Mouse (Mus musculus): ENCODE results near the gene Rars2. TPM values are rescaled to one million over a fixed set of nuclear protein-coding genes. Genes with fewer than 3 reads are reported as not detected.

Rars2 gene
- polyA plus RNA-seq, 1 experiment, result 13.7 TPM

DNA sequence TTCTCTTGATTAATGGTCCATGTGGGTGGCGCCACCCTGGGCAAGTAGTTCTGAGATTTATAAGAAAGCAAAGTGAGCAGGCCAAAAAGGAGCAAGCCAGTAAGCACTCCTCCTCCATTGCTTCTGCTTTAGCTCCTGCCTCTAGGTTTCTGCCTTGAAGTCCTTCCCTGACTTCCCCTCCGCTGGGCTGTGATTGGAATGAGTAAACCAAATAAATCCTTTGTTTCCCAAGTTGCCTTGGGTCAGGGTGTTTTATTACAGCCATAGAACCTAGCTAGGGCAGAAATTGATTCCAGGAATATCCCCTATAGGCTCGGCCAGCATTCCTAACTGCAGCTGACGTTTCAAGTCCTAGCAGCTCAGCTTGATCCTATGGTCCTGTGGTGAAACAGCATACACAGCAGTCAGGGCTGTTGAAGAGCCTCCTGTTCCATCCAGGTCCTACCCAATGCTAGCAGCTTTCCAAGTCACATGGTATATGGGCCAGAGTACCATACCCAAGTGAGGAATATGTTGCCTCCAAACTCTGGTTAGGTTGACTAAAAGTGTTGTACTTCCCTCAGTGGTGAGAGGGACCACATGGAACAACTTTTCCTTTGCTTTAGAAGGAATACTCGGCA, 25.1 kb downstream of the Rars2 start:
- H3K4me3 ChIP-seq (ENCODE audit: control insufficient read depth, low read depth, low read length), result no peak overlapping the region
- H3K4me1 ChIP-seq (ENCODE audit: control insufficient read depth, insufficient read depth, low read length), result no peaks in the 10 kb centered on the region
- H3K27ac ChIP-seq (ENCODE audit: control insufficient read depth, insufficient read depth, low read depth, low read length), result no peak overlapping the region
- H3K36me3 ChIP-seq (ENCODE audit: control insufficient read depth, insufficient read depth, low read length), result no peaks in the 10 kb centered on the region; the same call in 1 of the 2 replicates
- TF ChIP-seq POLR2A (IDR thresholded peaks at IDR 0.05; ENCODE audit: control insufficient read depth, low read depth, low read length) (no peak), CTCF (IDR thresholded peaks at IDR 0.05; ENCODE audit: control insufficient read depth, insufficient read depth, insufficient replicate concordance, low read depth, low read length) (no peak)
- H3K27me3 ChIP-seq (ENCODE audit: control insufficient read depth, insufficient read depth, low read length), result no peaks in the 10 kb centered on the region

- no peaks in the 10 kb centered on the region for H3K4me1 ChIP-seq (ENCODE audit: control insufficient read depth, insufficient read depth, low read length)
- H3K4me3 ChIP-seq (ENCODE audit: control insufficient read depth, low read depth, low read length), result no peak overlapping the region
- H3K27me3 ChIP-seq (ENCODE audit: control insufficient read depth, insufficient read depth, low read length), result no peaks in the 10 kb centered on the region
- TF ChIP-seq CTCF (IDR thresholded peaks at IDR 0.05; ENCODE audit: control insufficient read depth, insufficient read depth, insufficient replicate concordance, low read depth, low read length) (no peak), POLR2A (IDR thresholded peaks at IDR 0.05; ENCODE audit: control insufficient read depth, low read depth, low read length) (no peak)
- no peaks in the 10 kb centered on the region; the same call in 1 of the 2 replicates for H3K36me3 ChIP-seq (ENCODE audit: control insufficient read depth, insufficient read depth, low read length)
- H3K27ac ChIP-seq (ENCODE audit: control insufficient read depth, insufficient read depth, low read depth, low read length), result no peak overlapping the region
Observed at GRCm38 (mm10) chr4:34640731-34641130, 26.0 kb downstream of the Rars2 start.

DNA sequence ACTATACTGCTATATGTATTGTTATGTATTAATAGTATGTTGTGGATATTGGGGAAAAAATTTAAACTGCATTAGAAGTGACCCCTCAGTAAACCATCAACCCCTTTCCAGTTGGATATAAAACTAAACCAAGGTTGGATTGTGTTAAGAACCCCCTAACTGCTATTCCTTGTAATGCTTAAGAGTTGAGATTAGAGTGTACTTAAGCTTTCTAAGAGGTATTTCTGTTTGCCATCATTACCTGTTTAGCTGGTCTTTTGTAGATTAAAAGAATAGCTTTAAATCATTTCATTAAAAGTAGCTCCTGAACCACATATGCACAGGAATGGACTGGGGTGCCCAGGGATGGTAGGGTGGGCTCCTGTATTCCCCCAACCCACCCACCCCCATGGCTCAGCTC, 30.0 kb downstream of the Rars2 start:
- H3K36me3 ChIP-seq (ENCODE audit: control insufficient read depth, insufficient read depth, low read length), result no peaks in the 10 kb centered on the region; the same call in 1 of the 2 replicates
- H3K4me1 ChIP-seq (ENCODE audit: control insufficient read depth, insufficient read depth, low read length), result no peaks in the 10 kb centered on the region
- TF ChIP-seq CTCF (IDR thresholded peaks at IDR 0.05; ENCODE audit: control insufficient read depth, insufficient read depth, insufficient replicate concordance, low read depth, low read length), result no peak
- no peak for TF ChIP-seq POLR2A (IDR thresholded peaks at IDR 0.05; ENCODE audit: control insufficient read depth, low read depth, low read length)
- no peak overlapping the region for H3K4me3 ChIP-seq (ENCODE audit: control insufficient read depth, low read depth, low read length)
- no peak overlapping the region for H3K27ac ChIP-seq (ENCODE audit: control insufficient read depth, insufficient read depth, low read depth, low read length)
- H3K27me3 ChIP-seq (ENCODE audit: control insufficient read depth, insufficient read depth, low read length), result no peaks in the 10 kb centered on the region

DNA sequence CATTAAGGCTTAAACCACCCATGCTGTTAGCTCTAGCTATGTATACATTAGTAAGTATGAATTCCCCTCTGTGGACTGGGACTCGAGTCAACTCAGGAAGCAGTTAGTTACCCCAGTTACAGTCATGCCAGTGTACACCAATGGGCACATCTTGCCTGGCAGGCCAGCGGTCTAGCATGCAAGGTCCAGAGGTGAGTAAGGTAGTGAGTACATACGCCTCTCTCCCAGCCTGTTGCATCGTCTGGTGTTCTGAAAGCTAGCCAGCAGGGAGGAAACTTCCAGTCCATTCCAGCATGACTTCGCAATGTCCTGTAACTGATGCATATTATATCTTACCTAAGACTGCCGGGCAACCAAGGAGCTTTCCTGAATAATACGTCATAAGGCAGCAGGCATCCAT, 38.4 kb downstream of the Rars2 start:
- TF ChIP-seq POLR2A (IDR thresholded peaks at IDR 0.05; ENCODE audit: control insufficient read depth, low read depth, low read length) (no peak), CTCF (IDR thresholded peaks at IDR 0.05; ENCODE audit: control insufficient read depth, insufficient read depth, insufficient replicate concordance, low read depth, low read length) (no peak)
- H3K4me1 ChIP-seq (ENCODE audit: control insufficient read depth, insufficient read depth, low read length), result no peaks in the 10 kb centered on the region
- H3K36me3 ChIP-seq (ENCODE audit: control insufficient read depth, insufficient read depth, low read length), result peaks cover 2% of the 10 kb centered on the region; the same call in 1 of the 2 replicates
- H3K27ac ChIP-seq (ENCODE audit: control insufficient read depth, insufficient read depth, low read depth, low read length), result no peak overlapping the region
- H3K27me3 ChIP-seq (ENCODE audit: control insufficient read depth, insufficient read depth, low read length), result no peaks in the 10 kb centered on the region
- H3K4me3 ChIP-seq (ENCODE audit: control insufficient read depth, low read depth, low read length), result no peak overlapping the region

GRCm38 (mm10) chr4:34656101-34656500, 41.3 kb downstream of the Rars2 start:
- TF ChIP-seq POLR2A (IDR thresholded peaks at IDR 0.05; ENCODE audit: control insufficient read depth, low read depth, low read length) (no peak), CTCF (IDR thresholded peaks at IDR 0.05; ENCODE audit: control insufficient read depth, insufficient read depth, insufficient replicate concordance, low read depth, low read length) (no peak)
- no peaks in the 10 kb centered on the region for H3K4me1 ChIP-seq (ENCODE audit: control insufficient read depth, insufficient read depth, low read length)
- H3K27me3 ChIP-seq (ENCODE audit: control insufficient read depth, insufficient read depth, low read length), result no peaks in the 10 kb centered on the region
- no peak overlapping the region for H3K4me3 ChIP-seq (ENCODE audit: control insufficient read depth, low read depth, low read length)
- no peaks in the 10 kb centered on the region; the same call in none of the 2 replicates for H3K36me3 ChIP-seq (ENCODE audit: control insufficient read depth, insufficient read depth, low read length)
- no peak overlapping the region for H3K27ac ChIP-seq (ENCODE audit: control insufficient read depth, insufficient read depth, low read depth, low read length)

- Histone ChIP-seq H3K4me1 (ENCODE audit: control insufficient read depth, insufficient read depth, low read length) (no peaks in the 10 kb centered on the region), H3K36me3 (ENCODE audit: control insufficient read depth, insufficient read depth, low read length) (no peaks in the 10 kb centered on the region; the same call in none of the 2 replicates), H3K4me3 (ENCODE audit: control insufficient read depth, low read depth, low read length) (no peak overlapping the region), H3K27me3 (ENCODE audit: control insufficient read depth, insufficient read depth, low read length) (no peaks in the 10 kb centered on the region), H3K27ac (ENCODE audit: control insufficient read depth, insufficient read depth, low read depth, low read length) (no peak overlapping the region)
- TF ChIP-seq CTCF (IDR thresholded peaks at IDR 0.05; ENCODE audit: control insufficient read depth, insufficient read depth, insufficient replicate concordance, low read depth, low read length), result no peak
- TF ChIP-seq POLR2A (IDR thresholded peaks at IDR 0.05; ENCODE audit: control insufficient read depth, low read depth, low read length), result no peak
Observed at GRCm38 (mm10) chr4:34659012-34659411, 44.3 kb downstream of the Rars2 start.

- Histone ChIP-seq H3K27ac (ENCODE audit: control insufficient read depth, insufficient read depth, low read depth, low read length) (no peak overlapping the region), H3K27me3 (ENCODE audit: control insufficient read depth, insufficient read depth, low read length) (no peaks in the 10 kb centered on the region), H3K4me3 (ENCODE audit: control insufficient read depth, low read depth, low read length) (no peak overlapping the region), H3K4me1 (ENCODE audit: control insufficient read depth, insufficient read depth, low read length) (no peaks in the 10 kb centered on the region), H3K36me3 (ENCODE audit: control insufficient read depth, insufficient read depth, low read length) (no peaks in the 10 kb centered on the region; the same call in none of the 2 replicates)
- TF ChIP-seq POLR2A (IDR thresholded peaks at IDR 0.05; ENCODE audit: control insufficient read depth, low read depth, low read length), result no peak
- TF ChIP-seq CTCF (IDR thresholded peaks at IDR 0.05; ENCODE audit: control insufficient read depth, insufficient read depth, insufficient replicate concordance, low read depth, low read length), result no peak
Observed at GRCm38 (mm10) chr4:34661514-34661913, 46.8 kb downstream of the Rars2 start.
